Mouse (Mus musculus) thymus, postnatal 14 days (tissue): ENCODE results near the gene Borcs6.
"Not testable (repeated sequence)": the region's sequence is repeated elsewhere in the genome, so short reads cannot be mapped to it uniquely, and the experiment has no call there.

ENCODE experiments used
- DNase-seq: peaks from one replicate; pipeline ENCODE4 v3.0.0; 2021

Borcs6 gene

DNA sequence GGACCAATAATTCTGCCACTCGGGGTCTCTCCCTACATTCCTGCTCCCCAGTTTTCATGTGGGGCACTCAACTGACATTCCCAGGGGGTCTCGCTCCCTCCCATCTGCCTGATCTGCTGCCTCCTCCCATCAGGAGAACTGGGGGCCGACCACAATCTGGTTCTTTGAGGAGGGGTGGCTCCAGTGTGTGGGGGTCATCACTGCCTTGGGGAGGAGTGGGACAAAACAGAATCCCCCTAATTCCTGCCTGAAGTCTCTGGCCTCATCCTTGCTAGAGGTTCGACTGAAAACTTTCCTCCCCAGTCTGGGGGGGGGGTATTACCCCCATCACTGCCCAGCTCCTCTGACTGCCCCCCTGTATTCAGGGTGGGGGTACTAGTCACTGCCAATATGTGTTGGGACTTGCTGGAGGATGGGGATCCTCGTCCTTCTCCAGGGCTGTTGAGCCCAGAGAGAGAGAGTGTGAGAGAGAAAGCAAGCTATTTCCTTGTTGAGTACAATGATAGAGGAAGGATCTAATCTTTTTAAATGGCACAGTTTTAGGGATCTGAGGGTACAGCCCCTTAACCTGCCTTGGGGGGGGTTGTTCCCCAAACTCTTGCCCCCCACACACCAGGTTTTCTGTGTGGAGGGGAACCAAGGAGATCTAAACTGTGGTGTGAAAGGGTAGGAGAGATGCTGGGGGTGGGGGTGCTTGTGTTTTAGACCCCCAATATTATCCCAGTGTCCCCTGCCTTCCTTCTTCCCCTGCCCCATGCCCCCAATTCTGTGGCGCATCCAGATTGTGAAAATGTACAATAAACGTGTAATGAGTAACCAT is 32.3 kb downstream of the Borcs6 start:
- no peak for DNase-seq

DNA sequence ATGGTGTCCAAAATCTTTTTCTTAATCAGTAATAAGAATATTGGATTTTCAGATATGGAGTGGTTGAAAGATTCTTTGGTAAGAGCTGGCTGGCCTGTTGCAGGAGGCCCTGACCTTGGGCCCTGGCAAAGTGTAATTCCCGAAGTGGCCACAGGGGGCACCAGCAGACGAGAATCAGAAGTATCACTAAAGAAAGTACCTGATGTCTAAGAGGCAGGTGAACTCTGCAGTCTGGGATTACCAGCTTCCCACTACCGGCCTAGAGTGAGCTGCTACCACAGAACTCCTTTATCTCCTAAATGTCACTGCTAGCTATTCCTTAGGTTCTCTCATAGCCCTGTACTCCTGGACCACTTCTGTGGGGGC is 32.9 kb downstream of the Borcs6 start:
- DNase-seq: peak; percentile 90

DNA sequence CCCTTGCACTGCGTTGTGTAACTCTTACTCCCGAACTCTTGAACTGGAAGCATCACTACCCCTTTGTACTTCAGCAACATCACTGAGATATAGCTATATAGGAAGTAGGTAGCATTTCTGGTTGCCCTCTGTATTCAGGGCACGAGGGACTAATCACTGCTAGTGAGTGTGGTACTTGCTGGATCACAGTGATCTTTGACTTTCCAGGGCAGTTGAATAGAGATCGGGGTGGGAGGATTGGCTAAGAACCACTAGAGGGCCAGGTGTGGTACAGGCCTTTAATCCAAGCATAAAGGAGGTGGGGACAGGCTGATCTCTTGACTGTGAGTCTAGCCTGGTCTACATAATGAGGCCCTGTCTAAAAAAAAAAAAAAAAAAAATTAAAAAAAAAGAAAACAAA is 33.4 kb downstream of the Borcs6 start:
- no peak for DNase-seq

DNA sequence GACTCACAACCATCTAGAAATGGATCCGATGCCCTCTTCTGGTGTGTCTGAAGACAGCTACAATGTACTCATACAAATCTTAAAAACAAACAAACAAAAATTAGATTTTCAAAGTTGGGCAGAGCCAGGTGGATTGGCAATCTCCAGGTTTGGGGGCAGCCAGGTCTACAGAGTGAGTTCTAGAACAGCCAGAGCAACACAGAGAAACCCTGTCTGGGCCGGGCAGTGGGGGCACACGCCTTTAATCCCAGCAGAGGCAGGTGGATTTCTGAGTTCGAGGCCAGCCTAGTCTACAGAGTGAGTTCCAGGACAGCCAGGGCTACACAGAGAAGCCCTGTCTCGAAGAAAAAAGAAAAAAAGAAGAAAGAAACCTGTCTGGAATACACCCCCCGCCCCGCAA is 34.3 kb downstream of the Borcs6 start:
- DNase-seq: not testable (repeated sequence)

DNA sequence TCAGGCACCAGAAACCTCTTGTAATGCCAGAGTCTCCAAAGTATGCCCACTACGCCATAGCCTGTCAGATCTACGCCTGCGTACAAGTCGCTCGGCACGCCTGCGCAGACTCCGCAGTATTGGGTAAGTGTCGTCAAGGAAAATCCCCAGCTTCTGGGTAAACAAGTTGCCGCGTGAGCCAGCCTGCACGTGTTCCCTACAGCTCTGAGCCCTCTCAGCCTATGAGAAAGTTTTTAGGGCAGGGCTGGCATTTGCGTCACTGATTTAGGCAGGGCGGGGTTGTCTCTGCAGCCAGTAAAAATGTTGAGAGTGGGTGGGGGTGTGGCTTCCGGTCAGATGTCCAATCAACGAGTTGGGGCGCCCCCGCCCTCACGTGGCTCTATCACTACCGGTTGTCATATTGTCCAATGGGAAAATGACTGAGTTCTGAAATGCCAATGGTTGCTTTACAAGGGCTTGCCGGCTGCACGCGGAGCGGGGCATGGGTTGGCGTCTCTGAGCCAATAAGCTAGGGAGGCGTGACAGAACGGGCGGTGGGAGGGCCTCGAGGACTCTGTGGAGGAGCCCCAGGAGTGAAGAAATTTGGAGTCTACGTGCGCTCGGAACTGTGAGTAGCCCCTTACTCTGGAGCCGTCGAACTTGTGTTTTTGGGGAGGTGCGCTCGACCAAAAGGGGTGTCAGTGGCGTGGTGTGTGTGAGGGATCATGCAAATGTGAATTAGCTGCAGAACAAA is 35.3 kb downstream of the Borcs6 start, which contains the start of gene Per1:
Gene Per1 (plus strand): TSS at position 521 of the 733 bp plus-strand sequence.
- peak; percentile 99 for DNase-seq

DNA sequence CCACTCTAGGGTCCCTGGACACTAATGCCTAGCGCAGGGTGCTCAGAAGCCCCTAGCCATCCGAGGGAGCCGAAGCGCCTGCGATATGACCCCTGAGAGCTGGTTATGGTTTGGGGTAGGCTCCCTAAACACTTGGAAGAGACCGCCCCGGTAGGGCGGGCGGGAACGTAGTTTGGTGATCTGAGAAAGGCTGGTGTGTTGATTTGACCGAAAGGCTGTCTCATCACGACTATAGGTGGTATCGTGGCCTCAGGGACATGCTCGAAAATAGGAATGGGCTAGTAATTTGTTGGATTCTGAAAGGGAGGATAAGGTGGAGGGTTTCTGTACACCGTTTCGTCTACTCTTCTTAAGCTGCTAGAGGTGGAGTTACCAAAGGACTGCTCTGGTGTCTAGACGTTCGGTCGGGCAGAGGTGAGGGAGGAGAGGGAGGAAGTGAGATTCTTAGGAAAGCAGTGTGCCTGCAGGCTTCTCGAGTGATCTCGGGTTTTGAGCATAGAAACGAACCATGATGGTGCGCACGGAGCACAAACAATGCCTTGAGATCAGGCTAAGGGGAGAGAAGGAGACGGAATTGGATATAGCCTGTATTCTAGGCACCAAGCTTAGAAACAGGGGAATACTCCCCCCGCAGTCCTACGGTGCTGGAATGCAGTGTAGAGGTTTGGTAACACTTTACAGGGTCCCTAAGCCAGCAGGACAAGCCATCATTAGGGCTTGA is 36.2 kb downstream of the Borcs6 start:
- DNase-seq: peak; percentile 49

DNA sequence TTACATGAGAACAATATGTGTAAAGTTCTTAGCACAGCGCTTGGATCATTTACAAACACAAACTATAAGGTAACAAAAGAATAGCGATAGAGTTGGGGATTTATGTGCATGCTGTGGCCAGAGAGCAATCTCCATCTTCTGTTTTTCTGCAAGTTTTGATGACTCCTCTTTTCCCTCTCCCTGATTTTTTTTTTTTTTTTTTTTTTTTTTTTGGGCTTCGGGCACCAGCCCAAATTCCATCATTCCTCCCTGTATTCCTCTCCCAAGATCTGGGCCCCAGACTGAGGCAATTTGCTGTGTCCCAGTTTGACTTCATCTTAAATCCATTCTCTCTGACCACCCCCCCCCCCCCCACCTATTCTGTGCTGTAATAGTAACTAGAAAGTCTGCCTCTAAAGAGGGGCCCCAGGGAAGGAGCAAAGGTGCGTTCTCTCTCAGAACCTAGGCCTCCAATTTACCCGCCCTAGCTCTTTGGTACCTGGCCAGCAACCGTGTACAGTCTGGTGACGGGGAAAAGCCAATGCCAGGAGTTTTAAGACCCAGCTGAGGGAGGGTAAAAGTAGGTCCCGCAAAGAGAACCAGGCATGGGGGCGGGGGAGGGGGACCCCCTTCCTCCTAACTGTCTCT is 37.0 kb downstream of the Borcs6 start:
- no peak for DNase-seq

DNA sequence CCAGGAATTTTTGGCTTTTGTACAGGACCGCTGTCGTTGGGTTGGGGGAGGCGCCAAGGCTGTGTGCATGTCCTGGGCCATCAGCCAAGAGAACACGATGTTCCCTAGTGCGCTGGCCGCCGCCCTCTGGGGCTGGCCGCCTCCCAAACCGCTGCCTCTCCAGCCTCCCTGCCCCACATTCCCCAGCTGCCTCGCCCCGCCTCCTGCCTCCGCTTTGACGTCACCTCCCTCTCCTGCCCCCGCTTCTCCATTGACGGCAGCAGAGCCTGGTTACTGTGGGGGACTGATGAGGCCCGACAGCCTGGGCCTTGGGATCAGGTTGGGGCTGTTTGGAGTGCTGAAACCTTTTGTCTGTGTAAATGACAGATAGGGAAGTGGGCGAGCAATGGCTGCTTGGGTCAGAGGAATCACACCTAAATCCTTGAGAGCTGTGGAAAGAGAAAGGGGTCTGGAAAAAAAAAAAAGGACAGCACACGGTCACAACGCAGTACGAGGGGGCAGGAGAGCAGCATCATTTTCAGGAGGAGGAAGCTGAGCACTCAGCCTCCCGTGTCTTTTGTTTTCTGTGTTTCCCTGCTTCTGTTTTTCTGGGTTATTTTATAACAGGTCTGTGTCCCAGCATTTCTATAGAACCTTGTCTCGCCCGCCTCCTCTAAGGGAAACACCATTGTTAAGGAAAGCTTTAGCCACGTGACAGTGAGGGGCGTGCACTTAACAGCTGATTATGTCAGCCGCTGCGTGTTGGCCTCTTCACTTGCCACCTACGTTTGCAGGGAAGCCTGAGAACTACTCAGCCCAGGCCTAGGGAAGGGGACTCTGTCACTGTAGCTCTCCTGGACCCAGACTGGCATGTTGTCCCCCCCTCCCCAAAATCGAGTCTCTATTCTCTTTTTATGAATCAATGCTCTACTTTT is 37.7 kb downstream of the Borcs6 start:
- DNase-seq: peak; percentile 93

DNA sequence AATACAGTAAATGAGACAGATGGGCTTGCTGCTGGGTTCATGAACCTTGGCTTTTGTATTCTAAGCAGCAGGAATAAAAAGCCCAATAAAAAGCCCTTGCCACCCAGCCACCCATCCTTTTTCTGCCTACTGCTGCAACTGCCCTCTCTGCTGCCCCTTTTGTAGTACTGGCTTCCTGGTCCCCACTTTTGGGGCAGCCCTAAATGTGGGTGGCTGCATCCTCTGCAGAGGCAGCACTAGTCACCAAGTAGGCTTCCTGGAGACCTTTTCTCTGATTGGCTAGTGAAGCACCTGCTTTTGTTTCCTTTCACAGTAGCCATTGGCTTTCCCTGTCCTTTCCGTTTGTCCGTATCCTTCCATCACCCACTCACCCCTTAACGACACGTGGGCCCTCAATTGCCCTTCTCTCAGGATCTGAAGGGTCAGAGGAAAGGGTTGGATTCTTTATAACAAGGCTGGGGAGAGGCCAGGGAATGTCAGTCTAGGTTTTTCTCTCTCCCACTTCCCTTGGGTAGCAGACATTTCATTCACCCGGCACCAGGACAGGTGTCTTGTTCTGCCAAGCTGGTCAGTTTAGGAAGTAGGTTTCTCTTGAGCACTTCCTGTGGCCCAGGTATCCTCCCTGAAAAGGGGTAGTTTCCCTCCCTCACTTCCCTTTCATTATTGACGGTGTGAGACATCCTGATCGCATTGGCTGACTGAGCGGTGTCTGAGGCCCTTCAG is 38.7 kb downstream of the Borcs6 start:
- DNase-seq: peak; percentile 53

DNA sequence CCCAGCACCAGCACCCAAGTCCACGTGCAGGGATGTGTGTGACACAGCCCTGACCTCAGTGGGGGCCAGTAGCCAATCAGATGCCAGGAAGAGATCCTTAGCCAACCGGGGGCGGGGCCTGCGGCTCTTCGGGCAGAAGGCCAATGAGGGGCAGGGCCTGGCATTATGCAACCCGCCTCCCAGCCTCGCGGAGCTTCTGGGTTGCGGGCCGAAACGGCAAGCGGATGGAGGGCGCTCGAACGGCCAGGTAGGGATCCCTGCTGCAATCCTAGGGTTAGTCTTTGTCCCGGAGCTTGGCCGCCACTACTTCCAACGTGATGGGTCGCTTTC is 39.2 kb downstream of the Borcs6 start:
- peak; percentile 90 for DNase-seq

DNA sequence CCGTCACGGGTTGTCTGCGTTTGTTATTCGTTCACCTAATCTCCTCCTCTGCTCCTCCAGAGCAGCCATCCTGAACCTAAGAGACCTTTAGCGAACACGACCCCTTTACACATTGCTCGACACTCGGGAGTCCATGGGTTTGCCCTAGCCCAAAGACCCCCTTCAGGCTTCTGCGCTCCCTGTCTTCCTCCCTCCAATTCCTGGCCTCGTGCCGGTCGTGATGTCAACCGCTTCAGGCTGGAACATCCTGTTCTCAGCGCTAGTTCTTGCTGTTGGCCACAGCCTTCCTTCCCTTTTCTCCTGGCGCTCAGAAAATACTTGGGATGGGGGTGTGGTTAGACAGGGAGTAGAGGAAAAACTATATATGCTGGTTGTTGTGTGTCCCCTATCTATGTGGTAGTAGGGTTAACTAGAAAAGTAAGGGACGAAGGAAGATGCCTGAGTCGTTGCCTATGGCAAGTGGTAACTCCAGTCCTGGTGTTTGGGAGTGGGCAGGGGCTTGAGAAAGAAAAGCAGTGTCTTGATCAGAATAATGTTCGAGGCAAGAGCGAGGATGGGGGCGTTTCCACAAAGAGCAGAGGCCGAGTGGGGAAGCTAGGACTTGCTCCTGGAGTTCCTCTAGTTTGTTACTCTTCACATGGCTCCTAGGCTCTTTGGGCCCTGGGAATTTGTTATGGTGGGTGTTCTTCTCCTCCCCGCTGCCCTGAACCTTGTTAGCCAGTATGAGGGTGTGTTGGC is 39.8 kb downstream of the Borcs6 start:
- no peak for DNase-seq

DNA sequence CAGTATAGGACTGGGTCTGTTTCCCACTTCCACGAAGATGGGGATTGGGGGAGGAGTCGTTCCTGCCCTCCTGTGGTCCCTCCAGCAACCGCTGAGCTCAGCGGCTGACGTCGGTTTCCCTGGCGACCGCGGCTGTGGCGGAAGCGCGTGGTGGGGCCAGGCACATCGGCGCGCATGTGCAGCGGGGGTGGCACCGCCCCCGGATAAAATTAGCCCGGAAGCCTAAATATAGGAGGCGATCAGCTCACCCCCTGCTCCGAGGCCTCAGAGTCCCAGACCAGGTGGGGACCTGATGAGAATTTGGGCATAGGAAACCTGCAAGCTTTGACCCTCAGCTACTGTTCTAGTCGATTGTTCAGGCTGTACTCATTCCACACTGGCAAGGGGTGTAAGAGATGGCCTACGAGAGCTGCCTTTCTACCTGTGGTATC is 40.4 kb downstream of the Borcs6 start:
- peak; percentile 93 for DNase-seq

DNA sequence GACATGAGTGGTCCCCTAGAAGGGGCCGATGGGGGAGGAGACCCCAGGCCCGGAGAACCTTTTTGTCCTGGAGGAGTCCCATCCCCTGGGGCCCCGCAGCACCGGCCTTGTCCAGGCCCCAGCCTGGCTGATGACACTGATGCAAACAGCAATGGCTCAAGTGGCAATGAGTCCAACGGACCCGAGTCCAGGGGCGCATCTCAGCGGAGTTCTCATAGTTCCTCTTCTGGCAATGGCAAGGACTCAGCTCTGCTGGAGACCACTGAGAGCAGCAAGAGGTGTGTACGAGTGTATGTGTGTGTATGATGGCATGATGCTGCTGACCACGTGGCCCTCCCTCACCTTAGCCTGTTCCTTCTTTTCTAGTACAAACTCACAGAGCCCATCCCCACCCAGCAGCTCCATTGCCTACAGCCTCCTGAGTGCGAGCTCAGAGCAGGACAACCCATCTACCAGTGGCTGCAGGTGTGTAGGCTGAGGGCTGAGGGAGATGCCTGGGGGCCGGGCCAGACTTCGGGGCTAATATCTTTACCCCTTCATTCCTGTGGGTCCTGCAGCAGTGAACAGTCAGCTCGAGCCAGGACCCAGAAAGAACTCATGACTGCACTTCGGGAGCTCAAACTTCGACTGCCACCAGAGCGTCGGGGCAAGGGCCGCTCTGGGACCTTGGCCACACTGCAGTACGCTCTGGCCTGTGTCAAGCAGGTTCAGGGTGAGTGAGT is 41.3 kb downstream of the Borcs6 start:
- no peak for DNase-seq

DNA sequence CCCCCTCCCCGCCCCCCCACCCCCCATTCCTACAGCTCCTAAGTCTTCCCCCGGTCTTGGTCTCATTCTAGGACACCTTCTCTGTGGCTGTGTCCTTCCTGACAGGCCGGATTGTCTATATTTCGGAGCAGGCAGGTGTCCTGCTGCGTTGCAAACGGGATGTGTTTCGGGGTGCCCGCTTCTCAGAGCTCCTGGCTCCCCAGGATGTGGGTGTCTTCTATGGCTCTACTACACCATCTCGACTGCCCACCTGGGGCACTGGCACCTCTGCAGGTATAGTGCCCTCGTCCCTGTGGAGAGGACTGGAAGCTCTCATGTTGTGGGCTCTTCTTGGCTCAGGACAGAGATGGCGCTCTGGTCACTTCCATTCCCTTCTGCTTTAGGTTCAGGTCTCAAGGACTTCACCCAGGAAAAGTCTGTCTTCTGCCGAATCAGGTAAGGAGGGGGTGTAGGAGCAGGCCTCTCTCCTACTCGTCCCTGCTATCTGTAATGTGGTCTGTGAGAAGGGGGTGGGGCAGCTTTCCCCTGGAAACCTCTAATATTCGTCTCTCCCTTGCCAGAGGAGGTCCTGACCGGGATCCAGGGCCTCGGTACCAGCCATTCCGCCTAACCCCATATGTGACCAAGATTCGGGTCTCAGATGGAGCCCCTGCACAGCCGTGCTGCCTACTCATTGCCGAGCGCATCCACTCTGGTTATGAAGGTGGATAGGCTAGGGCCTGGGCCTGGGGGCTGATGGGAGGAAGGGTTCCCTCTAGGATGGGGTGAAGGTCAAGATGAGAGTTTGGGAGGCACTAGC is 42.3 kb downstream of the Borcs6 start:
- no peak for DNase-seq

DNA sequence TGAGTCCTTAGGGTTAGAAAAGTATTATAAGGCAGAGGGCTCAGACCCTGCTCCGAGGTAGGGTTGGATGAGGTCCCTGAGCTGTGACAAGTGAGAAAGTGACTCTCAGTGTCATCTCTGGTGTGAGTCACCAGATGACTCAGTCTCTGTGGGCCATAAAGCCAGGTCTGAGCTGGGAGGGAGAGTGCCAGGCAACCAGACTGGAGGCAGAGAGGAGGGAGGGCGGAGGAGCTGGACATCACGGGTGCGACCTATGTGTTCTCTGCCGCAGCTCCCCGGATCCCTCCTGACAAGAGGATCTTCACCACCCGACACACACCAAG is 42.8 kb downstream of the Borcs6 start:
- no peak for DNase-seq

DNA sequence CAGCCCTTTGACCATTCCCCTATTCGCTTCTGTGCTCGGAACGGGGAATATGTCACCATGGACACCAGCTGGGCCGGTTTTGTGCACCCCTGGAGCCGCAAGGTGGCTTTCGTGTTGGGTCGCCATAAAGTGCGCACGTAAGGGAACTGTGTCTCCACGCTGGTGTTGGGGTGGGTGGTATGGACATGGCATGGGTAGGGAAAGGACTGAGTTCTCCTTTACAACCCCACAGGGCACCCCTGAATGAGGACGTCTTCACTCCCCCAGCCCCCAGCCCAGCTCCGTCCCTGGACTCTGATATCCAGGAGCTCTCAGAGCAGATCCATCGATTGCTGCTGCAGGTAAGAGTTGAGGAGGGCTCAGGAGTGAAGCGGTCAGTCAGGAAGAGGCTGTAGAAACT is 43.6 kb downstream of the Borcs6 start:
- no peak for DNase-seq

DNA sequence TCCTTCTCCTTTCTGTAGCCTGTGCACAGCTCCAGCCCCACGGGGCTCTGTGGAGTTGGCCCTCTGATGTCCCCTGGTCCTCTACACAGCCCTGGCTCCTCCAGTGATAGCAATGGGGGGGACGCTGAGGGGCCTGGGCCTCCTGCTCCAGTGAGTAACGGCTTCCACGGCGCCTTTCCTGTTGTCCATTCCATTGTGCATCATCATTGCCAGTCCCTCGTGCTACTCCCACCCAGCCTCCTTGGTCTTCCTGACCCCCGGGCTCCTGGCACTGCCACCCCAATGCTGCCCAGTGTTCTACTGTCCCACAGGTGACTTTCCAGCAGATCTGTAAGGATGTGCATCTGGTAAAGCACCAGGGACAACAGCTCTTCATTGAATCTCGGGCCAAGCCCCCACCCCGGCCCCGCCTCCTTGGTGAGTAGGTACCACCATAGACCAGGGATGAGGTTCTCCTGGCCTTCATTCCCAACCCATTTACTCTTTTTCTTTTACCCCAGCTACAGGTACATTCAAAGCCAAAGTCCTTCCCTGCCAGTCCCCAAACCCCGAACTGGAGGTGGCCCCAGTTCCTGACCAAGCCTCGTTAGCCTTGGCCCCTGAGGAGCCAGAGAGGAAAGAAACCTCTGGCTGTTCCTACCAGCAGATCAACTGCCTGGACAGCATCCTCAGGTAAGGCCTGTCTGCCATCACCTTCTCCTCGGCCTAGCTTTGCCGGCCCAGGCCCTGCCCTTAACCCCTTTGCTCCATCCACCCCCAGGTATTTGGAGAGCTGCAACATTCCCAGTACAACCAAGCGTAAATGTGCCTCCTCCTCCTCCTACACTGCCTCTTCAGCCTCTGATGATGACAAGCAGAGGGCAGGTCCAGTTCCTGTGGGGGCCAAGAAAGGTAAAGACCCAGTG is 44.3 kb downstream of the Borcs6 start:
- DNase-seq: no peak

DNA sequence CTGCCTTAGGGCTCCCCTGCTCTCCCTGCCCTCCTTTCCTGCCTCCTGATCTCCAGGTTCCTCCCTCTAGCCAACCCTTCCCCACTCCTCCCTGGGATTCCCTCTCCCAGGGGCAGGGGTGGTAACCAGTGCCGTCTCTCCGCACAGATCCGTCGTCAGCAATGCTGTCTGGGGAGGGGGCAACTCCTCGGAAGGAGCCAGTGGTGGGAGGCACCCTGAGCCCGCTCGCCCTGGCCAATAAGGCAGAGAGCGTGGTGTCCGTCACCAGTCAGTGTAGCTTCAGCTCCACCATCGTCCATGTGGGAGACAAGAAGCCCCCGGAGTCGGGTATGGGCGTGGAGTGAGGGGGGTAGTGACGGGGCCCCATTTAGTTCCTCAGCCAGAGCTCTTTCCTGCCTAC is 45.0 kb downstream of the Borcs6 start:
- no peak for DNase-seq
